Mouse (Mus musculus) forebrain, embryonic 10.5 days (tissue): ENCODE results near the gene Ovch2. TPM values are rescaled to one million over a fixed set of nuclear protein-coding genes. Genes with fewer than 3 reads are reported as not detected.

ENCODE experiments used
- DNase-seq: peaks from one replicate; pipeline ENCODE4 v3.0.0-alpha.2; 2017; ENCODE audit warnings: low spot score; ENCODE audit errors: extremely low spot score
- H3K27ac ChIP-seq: fragments of 300-500 bp; sonication (generic); 2 replicates; pipeline ENCODE4 v1.5.1; 2016; ENCODE audit warnings: mild to moderate bottlenecking
- H3K27me3 ChIP-seq: fragments of 300-500 bp; sonication (generic); 2 replicates; pipeline ENCODE4 v1.6.1; 2016; ENCODE audit warnings: mild to moderate bottlenecking; ENCODE audit not compliant: poor library complexity, severe bottlenecking
- H3K36me3 ChIP-seq: fragments of 300-500 bp; sonication (generic); replicated peaks from 2 replicates; pipeline ENCODE4 v1.6.1; 2016; ENCODE audit warnings: mild to moderate bottlenecking, moderate library complexity
- H3K4me1 ChIP-seq: fragments of 300-500 bp; sonication (generic); 2 replicates; pipeline ENCODE4 v1.6.1; 2016
- H3K4me3 ChIP-seq: fragments of 300-500 bp; sonication (generic); 2 replicates; pipeline ENCODE4 v1.5.1; 2016; ENCODE audit warnings: mild to moderate bottlenecking, moderate library complexity
- H3K9me3 ChIP-seq: fragments of 300-500 bp; sonication (generic); 2 replicates; pipeline ENCODE4 v1.6.1; 2016; ENCODE audit warnings: mild to moderate bottlenecking, moderate library complexity
- whole genome bisulfite sequencing: fragments of 180-500 bp; shearing (Covaris S2); methylation state at CpG from one replicate; pipeline ENCODE4 v1.1.7; 2016; 5-methylcytosine and 5-hydroxymethylcytosine counted together
- polyA plus RNA-seq: library from polyadenylated mRNA; unstranded; fragments of >200 nt; fragmentation: Nextera tagmentation; extraction: Ambion mirVana; gene quantifications from 2 replicates; pipeline ENCODE4 v1.2.1, GENCODE M21; 2016

Ovch2 gene
- polyA plus RNA-seq, 1 experiment from 2014 or later: not detected

GRCm38 (mm10) chr7:107757308-107758151 lies 43.5 kb downstream of the Ovch2 start, which contains the start of gene Cyb5r2:
Cyb5r2 (minus strand) TSS chr7:107758032.
- peak; percentile 22 for DNase-seq
- Histone ChIP-seq H3K4me3 (peak within 1 kb of the TSS; percentile 48), H3K4me1 (peaks cover 9% of the 10 kb centered on the region), H3K36me3 (no peaks in the 10 kb centered on the region), H3K27me3 (0 out of 2 replicates have a peak, but pooled peaks cover 11% of the 10 kb centered on the region), H3K27ac (peak within 1 kb of the TSS; percentile 75; the same call in 1 of the 2 replicates), H3K9me3 (no peaks in the 10 kb centered on the region)
- WGBS: 13% methylated on average over 23 of the region's 23 CpGs

- H3K27me3 ChIP-seq: 0 out of 2 replicates have a peak, but pooled peaks cover 11% of the 10 kb centered on the region
Observed at GRCm38 (mm10) chr7:107756748-107757147, 44.3 kb downstream of the Ovch2 start.

GRCm38 (mm10) chr7:107755905-107756304 lies 45.1 kb downstream of the Ovch2 start:
- DNase-seq: no peak
- no peaks in the 10 kb centered on the region for H3K36me3 ChIP-seq
- WGBS: 77% methylated on average over 3 of the region's 3 CpGs
- peaks cover 9% of the 10 kb centered on the region for H3K4me1 ChIP-seq
- no peak overlapping the region for H3K27ac ChIP-seq
- 0 out of 2 replicates have a peak, but pooled peaks cover 11% of the 10 kb centered on the region for H3K27me3 ChIP-seq
- no peaks in the 10 kb centered on the region for H3K9me3 ChIP-seq
- H3K4me3 ChIP-seq: no peak overlapping the region

More at GRCm38 (mm10) chr7:107756748-107757147, 44.3 kb downstream of the Ovch2 start:
- no peak overlapping the region for H3K4me3 ChIP-seq
- no peaks in the 10 kb centered on the region for H3K9me3 ChIP-seq
- peaks cover 9% of the 10 kb centered on the region for H3K4me1 ChIP-seq
- H3K27ac ChIP-seq: no peak overlapping the region
- DNase-seq: no peak
- H3K36me3 ChIP-seq: no peaks in the 10 kb centered on the region
- 83% methylated on average over 2 of the region's 2 CpGs for WGBS

- 0 out of 2 replicates have a peak, but pooled peaks cover 6% of the 10 kb centered on the region for H3K4me1 ChIP-seq
- no peak overlapping the region for H3K27ac ChIP-seq
- peaks cover 4% of the 10 kb centered on the region; the same call in 1 of the 2 replicates for H3K27me3 ChIP-seq
- H3K4me3 ChIP-seq: no peak overlapping the region
- no peaks in the 10 kb centered on the region for H3K9me3 ChIP-seq
- WGBS: 72% methylated on average over 10 of the region's 10 CpGs
- no peaks in the 10 kb centered on the region for H3K36me3 ChIP-seq
- DNase-seq: no peak
Observed at GRCm38 (mm10) chr7:107752031-107752520, 48.9 kb downstream of the Ovch2 start.

- H3K27me3 ChIP-seq: no peaks in the 10 kb centered on the region; the same call in 1 of the 2 replicates
- H3K36me3 ChIP-seq: no peaks in the 10 kb centered on the region
- 96% methylated on average over 4 of the region's 4 CpGs for WGBS
- no peak for DNase-seq
- H3K9me3 ChIP-seq: no peaks in the 10 kb centered on the region
- 0 out of 2 replicates have a peak, but pooled peaks cover 6% of the 10 kb centered on the region for H3K4me1 ChIP-seq
- H3K27ac ChIP-seq: no peak overlapping the region
- H3K4me3 ChIP-seq: no peak overlapping the region
Observed at GRCm38 (mm10) chr7:107749721-107750120, 51.3 kb downstream of the Ovch2 start.

- WGBS: 4% methylated on average over 3 of the region's 3 CpGs
- Histone ChIP-seq H3K4me3 (no peak overlapping the region), H3K9me3 (no peaks in the 10 kb centered on the region), H3K4me1 (0 out of 2 replicates have a peak, but pooled peaks cover 6% of the 10 kb centered on the region), H3K27me3 (no peaks in the 10 kb centered on the region; the same call in 1 of the 2 replicates), H3K27ac (no peak overlapping the region), H3K36me3 (no peaks in the 10 kb centered on the region)
- DNase-seq: peak; percentile 28
Observed at GRCm38 (mm10) chr7:107749270-107749669, 51.7 kb downstream of the Ovch2 start.

- DNase-seq: peak; percentile 67
- 17% methylated on average over 2 of the region's 2 CpGs for WGBS
- Histone ChIP-seq H3K9me3 (no peaks in the 10 kb centered on the region; the same call in 1 of the 2 replicates), H3K27ac (no peak overlapping the region), H3K4me3 (no peak overlapping the region), H3K36me3 (peaks cover 4% of the 10 kb centered on the region), H3K4me1 (0 out of 2 replicates have a peak, but pooled peaks cover 6% of the 10 kb centered on the region), H3K27me3 (no peaks in the 10 kb centered on the region; the same call in 1 of the 2 replicates)
Observed at GRCm38 (mm10) chr7:107747954-107748353, 53.1 kb downstream of the Ovch2 start.

GRCm38 (mm10) chr7:107747476-107747875 lies 53.5 kb downstream of the Ovch2 start:
- Histone ChIP-seq H3K36me3 (peaks cover 6% of the 10 kb centered on the region), H3K4me1 (0 out of 2 replicates have a peak, but pooled peaks cover 6% of the 10 kb centered on the region), H3K27ac (no peak overlapping the region), H3K4me3 (no peak overlapping the region), H3K27me3 (no peaks in the 10 kb centered on the region; the same call in 1 of the 2 replicates), H3K9me3 (no peaks in the 10 kb centered on the region; the same call in 1 of the 2 replicates)
- DNase-seq: no peak
- WGBS: 92% methylated on average over 9 of the region's 9 CpGs

GRCm38 (mm10) chr7:107746036-107746435 lies 55.0 kb downstream of the Ovch2 start:
- WGBS: 91% methylated on average over 8 of the region's 8 CpGs
- Histone ChIP-seq H3K36me3 (peaks cover 11% of the 10 kb centered on the region), H3K4me1 (0 out of 2 replicates have a peak, but pooled peaks cover 6% of the 10 kb centered on the region), H3K27me3 (no peaks in the 10 kb centered on the region; the same call in 1 of the 2 replicates), H3K4me3 (no peak overlapping the region), H3K27ac (no peak overlapping the region), H3K9me3 (no peaks in the 10 kb centered on the region; the same call in 1 of the 2 replicates)
- DNase-seq: no peak

GRCm38 (mm10) chr7:107745111-107745510 lies 55.9 kb downstream of the Ovch2 start:
- DNase-seq: no peak
- Histone ChIP-seq H3K4me3 (no peak overlapping the region), H3K4me1 (0 out of 2 replicates have a peak, but pooled peaks cover 6% of the 10 kb centered on the region), H3K36me3 (peaks cover 11% of the 10 kb centered on the region), H3K27me3 (no peaks in the 10 kb centered on the region), H3K27ac (no peak overlapping the region), H3K9me3 (no peaks in the 10 kb centered on the region; the same call in 1 of the 2 replicates)
- 79% methylated on average over 2 of the region's 2 CpGs for WGBS

GRCm38 (mm10) chr7:107744454-107744853 lies 56.6 kb downstream of the Ovch2 start:
- Histone ChIP-seq H3K4me3 (no peak overlapping the region), H3K36me3 (peaks cover 11% of the 10 kb centered on the region), H3K27ac (no peak overlapping the region), H3K27me3 (no peaks in the 10 kb centered on the region), H3K4me1 (0 out of 2 replicates have a peak, but pooled peaks cover 6% of the 10 kb centered on the region), H3K9me3 (no peaks in the 10 kb centered on the region; the same call in 1 of the 2 replicates)
- no peak for DNase-seq
- 91% methylated on average over 4 of the region's 4 CpGs for WGBS

GRCm38 (mm10) chr7:107742963-107743465 lies 58.0 kb downstream of the Ovch2 start:
- DNase-seq: no peak
- Histone ChIP-seq H3K27ac (no peak overlapping the region), H3K9me3 (no peaks in the 10 kb centered on the region; the same call in 1 of the 2 replicates), H3K4me3 (no peak overlapping the region), H3K4me1 (no peaks in the 10 kb centered on the region), H3K36me3 (peaks cover 11% of the 10 kb centered on the region), H3K27me3 (no peaks in the 10 kb centered on the region)
- WGBS: 91% methylated on average over 10 of the region's 10 CpGs
